Mouse (Mus musculus): Measurements from ENCODE around the gene Cyp4a31. TPM values are rescaled to one million over a fixed set of nuclear protein-coding genes. Genes with fewer than 3 reads are reported as not detected.
"Not testable (repeated sequence)": the region's sequence is repeated elsewhere in the genome, so short reads cannot be mapped to it uniquely, and the experiment has no call there.

The Cyp4a31 gene
- polyA plus RNA-seq, 1 experiment from 2014 or later: not detected

GRCm38 (mm10) chr4:115575776-115576175, 12.3 kb downstream of the Cyp4a31 start:
- Histone ChIP-seq H3K9me3 (no peaks in the 10 kb centered on the region), H3K27ac (replicated peaks) (no peak overlapping the region), H3K36me3 (replicated peaks) (no peaks in the 10 kb centered on the region), H3K27me3 (replicated peaks; ENCODE audit: low read depth, poor library complexity, severe bottlenecking) (no peaks in the 10 kb centered on the region), H3K4me1 (no peaks in the 10 kb centered on the region), H3K4me3 (no peak overlapping the region)
- 81% methylated on average over 2 of the region's 2 CpGs for WGBS
- DNase-seq (ENCODE audit: low spot score): no peak

DNA sequence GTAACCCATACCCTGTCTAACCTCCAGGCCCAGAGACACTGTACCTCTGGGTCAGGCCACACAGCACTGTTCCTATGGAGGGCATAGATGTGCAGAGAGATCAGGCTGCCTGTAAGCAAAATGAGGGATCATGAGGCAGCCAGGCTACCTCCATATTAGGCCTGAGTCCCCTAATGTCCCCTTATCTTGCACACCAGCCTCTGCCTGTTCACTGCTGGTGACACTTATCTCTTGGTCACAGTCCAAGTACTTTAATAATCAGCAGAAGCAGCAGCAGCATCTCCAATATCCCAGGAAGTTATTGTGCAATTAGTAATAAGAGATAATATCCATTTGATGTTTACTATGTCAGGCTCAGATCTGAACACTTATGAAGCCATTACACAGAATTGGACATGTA, 19.6 kb downstream of the Cyp4a31 start:
- H3K27ac ChIP-seq (replicated peaks): no peak overlapping the region
- no peaks in the 10 kb centered on the region for H3K27me3 ChIP-seq (replicated peaks; ENCODE audit: low read depth, poor library complexity, severe bottlenecking)
- DNase-seq (ENCODE audit: low spot score): no peak
- H3K36me3 ChIP-seq (replicated peaks): no peaks in the 10 kb centered on the region
- no peak overlapping the region for H3K4me3 ChIP-seq
- H3K4me1 ChIP-seq: no peaks in the 10 kb centered on the region
- H3K9me3 ChIP-seq: no peaks in the 10 kb centered on the region

DNA sequence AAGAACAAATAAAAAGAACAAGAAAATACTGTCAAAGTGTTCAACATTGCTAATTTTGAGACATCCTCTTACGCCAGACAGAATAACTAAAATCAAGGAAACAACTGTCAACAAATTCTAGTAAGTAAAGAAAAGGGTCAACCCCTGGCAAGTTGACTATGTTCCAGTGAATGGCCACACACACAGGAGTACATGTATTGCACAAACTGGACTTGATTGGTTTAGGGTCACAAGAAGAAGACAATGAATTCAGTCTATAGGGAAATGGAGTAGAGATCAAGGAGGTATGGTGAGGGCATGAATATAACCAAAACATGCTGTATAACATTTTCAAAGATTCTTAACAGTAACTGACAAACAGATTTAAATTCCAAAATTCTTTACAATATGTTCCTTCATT, 32.9 kb downstream of the Cyp4a31 start:
- no peaks in the 10 kb centered on the region for H3K4me1 ChIP-seq
- H3K27me3 ChIP-seq (replicated peaks; ENCODE audit: low read depth, poor library complexity, severe bottlenecking): no peaks in the 10 kb centered on the region
- no peak overlapping the region for H3K4me3 ChIP-seq
- H3K27ac ChIP-seq (replicated peaks): no peak overlapping the region
- 90% methylated on average over 1 of the region's 1 CpGs for WGBS
- no peaks in the 10 kb centered on the region for H3K9me3 ChIP-seq
- DNase-seq (ENCODE audit: low spot score): no peak
- no peaks in the 10 kb centered on the region for H3K36me3 ChIP-seq (replicated peaks)

GRCm38 (mm10) chr4:115596824-115597336, 33.4 kb downstream of the Cyp4a31 start:
- Histone ChIP-seq H3K4me3 (no peak overlapping the region), H3K4me1 (no peaks in the 10 kb centered on the region), H3K27ac (replicated peaks) (no peak overlapping the region), H3K36me3 (replicated peaks) (no peaks in the 10 kb centered on the region), H3K9me3 (no peaks in the 10 kb centered on the region), H3K27me3 (replicated peaks; ENCODE audit: low read depth, poor library complexity, severe bottlenecking) (no peaks in the 10 kb centered on the region)
- no peak for DNase-seq (ENCODE audit: low spot score)
- WGBS: 83% methylated on average over 2 of the region's 2 CpGs

GRCm38 (mm10) chr4:115600611-115601010, 37.2 kb downstream of the Cyp4a31 start, which contains the start of gene Cyp4a32:
Cyp4a32 (plus strand) TSS chr4:115600969.
- H3K27me3 ChIP-seq (replicated peaks; ENCODE audit: low read depth, poor library complexity, severe bottlenecking); H3K27ac ChIP-seq (replicated peaks); H3K36me3 ChIP-seq (replicated peaks); H3K4me3 ChIP-seq; DNase-seq (ENCODE audit: low spot score); H3K4me1 ChIP-seq; H3K9me3 ChIP-seq: not testable (repeated sequence)
- WGBS: 86% methylated on average over 8 of the region's 8 CpGs

GRCm38 (mm10) chr4:115614005-115614404, 50.6 kb downstream of the Cyp4a31 start:
- Histone ChIP-seq H3K27me3 (replicated peaks; ENCODE audit: low read depth, poor library complexity, severe bottlenecking) (no peaks in the 10 kb centered on the region), H3K4me1 (no peaks in the 10 kb centered on the region), H3K36me3 (replicated peaks) (no peaks in the 10 kb centered on the region), H3K9me3 (no peaks in the 10 kb centered on the region), H3K4me3 (no peak overlapping the region), H3K27ac (replicated peaks) (no peak overlapping the region)
- no peak for DNase-seq (ENCODE audit: low spot score)

DNA sequence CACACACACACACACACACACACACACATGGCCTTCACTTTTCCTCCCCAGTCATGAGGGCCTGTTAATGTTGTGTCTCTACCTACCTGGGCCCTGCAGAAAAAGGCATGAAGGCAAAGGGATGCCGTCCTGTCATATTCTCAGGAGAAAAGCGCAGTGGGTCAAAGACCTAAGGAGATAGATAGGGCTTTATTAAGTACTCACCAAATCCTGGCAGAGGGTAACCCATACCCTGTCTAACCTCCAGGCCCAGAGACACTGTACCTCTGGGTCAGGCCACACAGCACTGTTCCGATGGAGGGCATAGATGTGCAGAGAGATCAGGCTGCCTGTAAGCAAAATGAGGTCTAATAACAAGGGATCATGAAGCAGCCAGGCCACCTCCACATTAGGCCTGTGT, 62.1 kb downstream of the Cyp4a31 start:
- H3K27ac ChIP-seq (replicated peaks); H3K27me3 ChIP-seq (replicated peaks; ENCODE audit: low read depth, poor library complexity, severe bottlenecking); DNase-seq (ENCODE audit: low spot score); H3K9me3 ChIP-seq; H3K4me1 ChIP-seq; H3K4me3 ChIP-seq; H3K36me3 ChIP-seq (replicated peaks): not testable (repeated sequence)
- WGBS: 86% methylated on average over 3 of the region's 3 CpGs

Other genes starting within 250 kb of the Cyp4a31 start
- gene Cyp4a12b, start 152.0 kb upstream of the Cyp4a31 start, polyA plus RNA-seq (2016; fragmentation: Nextera tagmentation; extraction: Ambion mirVana): not detected in 2 replicates
- not detected in 2 replicates for gene Cyp4a30b, start 111.0 kb upstream of the Cyp4a31 start, polyA plus RNA-seq (2016; fragmentation: Nextera tagmentation; extraction: Ambion mirVana)
- not detected in 2 replicates for gene Cyp4a14, start 67.5 kb upstream of the Cyp4a31 start, polyA plus RNA-seq (2016; fragmentation: Nextera tagmentation; extraction: Ambion mirVana)
- gene Cyp4a10, start 45.4 kb upstream of the Cyp4a31 start, polyA plus RNA-seq (2016; fragmentation: Nextera tagmentation; extraction: Ambion mirVana): not detected in 2 replicates
- not detected in 2 replicates for gene Cyp4a32, start 37.3 kb downstream of the Cyp4a31 start, polyA plus RNA-seq (2016; fragmentation: Nextera tagmentation; extraction: Ambion mirVana)
- not detected in 2 replicates for gene Cyp4b1, start 84.1 kb downstream of the Cyp4a31 start, polyA plus RNA-seq (2016; fragmentation: Nextera tagmentation; extraction: Ambion mirVana)
- 33.5 and 34.2 TPM in 2 replicates for gene Efcab14, start 174.1 kb downstream of the Cyp4a31 start, polyA plus RNA-seq (2016; fragmentation: Nextera tagmentation; extraction: Ambion mirVana)
- gene Tex38, start 217.4 kb downstream of the Cyp4a31 start, polyA plus RNA-seq (2016; fragmentation: Nextera tagmentation; extraction: Ambion mirVana): 0.25 and 0.26 TPM in 2 replicates
- 47.3 and 56.5 TPM in 2 replicates for gene Atpaf1, start 221.2 kb downstream of the Cyp4a31 start, polyA plus RNA-seq (2016; fragmentation: Nextera tagmentation; extraction: Ambion mirVana)

Data from embryonic facial prominence, embryonic 10.5 days (tissue).